Mouse (Mus musculus): Measurements from ENCODE around the gene Acot4.
"Not testable (repeated sequence)": the region's sequence is repeated elsewhere in the genome, so short reads cannot be mapped to it uniquely, and the experiment has no call there.

DNA sequence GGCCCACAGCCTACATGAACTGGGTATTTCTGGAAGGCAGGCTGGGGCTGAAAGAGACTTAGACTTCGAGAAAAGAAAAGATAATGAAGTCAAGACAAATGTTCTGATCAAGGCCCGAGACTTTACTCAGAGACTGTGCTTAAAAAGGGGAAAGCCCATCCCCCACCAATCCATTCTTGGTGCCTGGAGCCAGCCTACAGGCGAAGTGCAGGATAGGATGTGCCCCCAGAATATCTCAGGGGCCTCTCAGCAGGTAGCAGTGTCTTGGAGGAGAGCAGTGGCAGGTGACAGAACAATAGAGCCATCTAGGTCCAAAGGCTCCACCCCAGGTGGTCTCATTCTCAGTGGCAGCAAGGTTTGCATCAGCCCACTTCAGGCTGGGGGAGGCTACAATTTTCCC is 9.9 kb upstream of the Acot4 start:
- TF ChIP-seq POLR2A (IDR thresholded peaks at IDR 0.05; ENCODE audit: extremely low read depth, insufficient read depth, low read length); CTCF (IDR thresholded peaks at IDR 0.05; ENCODE audit: low read depth, low read length): not testable (repeated sequence)
